Mouse (Mus musculus): ENCODE results near the gene Irgm1. TPM values are rescaled to one million over a fixed set of nuclear protein-coding genes. Genes with fewer than 3 reads are reported as not detected.
A peak's percentile ranks its signal among the peaks of the same experiment; 100 is the strongest.

Irgm1 gene
- total and polyA plus RNA-seq, 3 experiments, result 25.7 to 58.1 (median 49.0) TPM

- dilution Hi-C loops (cut with MboI; ENCODE audit: extremely low pct_ligation_motif_present, extremely low pct_unique_long_range_greater_than_20kb, low sequenced_read_pairs) (no loop called here), in situ Hi-C loops (cut with MboI; ENCODE audit: low pct_ligation_motif_present, low pct_unique_long_range_greater_than_20kb, low sequenced_read_pairs) (loop anchor here (5.0 to 25.0 kb wide), 3 partner anchors 34 to 561 kb away; partner anchors contain the start of genes Olfr1389 and Trim41)
- Histone ChIP-seq H3K9ac (ENCODE audit: insufficient read depth, low read depth) (no peak overlapping the region), H3K36me3 (replicated peaks in 1 of 2; ENCODE audit: control insufficient read depth in 1 of 2, insufficient read depth in 1 of 2, low read length in 1 of 2) (peaks cover 31 to 36% of the 10 kb centered on the region in 2 experiments), H3K27me3 (replicated peaks) (peaks cover 2% of the 10 kb centered on the region), H3K4me2 (ENCODE audit: insufficient read depth, low read depth, poor library complexity, severe bottlenecking) (no peak overlapping the region), H3K4me3 (replicated peaks in 1 of 3; ENCODE audit: low read depth in 2 of 3, low read length in 2 of 3, poor library complexity in 1 of 3) (no peak overlapping the region), H3K79me2 (replicated peaks; ENCODE audit: control insufficient read depth, extremely low read depth, insufficient read depth, poor library complexity, severe bottlenecking) (no peaks in the 10 kb centered on the region), H3K27ac (ENCODE audit: insufficient read depth, low read depth) (no peak overlapping the region), H3K4me1 (ENCODE audit: control insufficient read depth in 1 of 2, insufficient read depth in 2 of 2) (peaks cover 0 to 27% of the 10 kb centered on the region in 2 experiments; a peak in 2 of 4 replicates), H3K9me3 (replicated peaks; ENCODE audit: low read length) (peaks cover 12% of the 10 kb centered on the region)
- no peak for DNase-seq (ENCODE audit: extremely low read depth)
- TF ChIP-seq CTCF (conservative IDR thresholded peaks at IDR 0.05 in 1 of 2, IDR thresholded peaks at IDR 0.05 in 1 of 2; ENCODE audit: low read depth in 2 of 2, low read length in 2 of 2), result peak; percentile 21 to 69; a peak in 2 of 4 replicates
- no peak for TF ChIP-seq HCFC1 (IDR thresholded peaks at IDR 0.05; ENCODE audit: low read depth, low read length)
- TF ChIP-seq E2F4 (IDR thresholded peaks at IDR 0.05; ENCODE audit: insufficient replicate concordance, low read depth, low read length), result no peak
- TF ChIP-seq GABPA (IDR thresholded peaks at IDR 0.05; ENCODE audit: insufficient replicate concordance, low read depth, low read length), result no peak
- no peak for TF ChIP-seq MAFK (IDR thresholded peaks at IDR 0.05; ENCODE audit: insufficient replicate concordance, low read length)
- TF ChIP-seq EP300 (IDR thresholded peaks at IDR 0.05; ENCODE audit: low read length), result no peak
- TF ChIP-seq USF1 (IDR thresholded peaks at IDR 0.05; ENCODE audit: low read depth, low read length), result no peak
- no peak for TF ChIP-seq CHD1 (IDR thresholded peaks at IDR 0.05; ENCODE audit: low read depth, low read length)
- no peak for TF ChIP-seq MYC (IDR thresholded peaks at IDR 0.05; ENCODE audit: low read depth, low read length)
- no peak for TF ChIP-seq CHD2 (IDR thresholded peaks at IDR 0.05; ENCODE audit: low read length)
- no peak for TF ChIP-seq PAX5 (IDR thresholded peaks at IDR 0.05; ENCODE audit: low read length)
- TF ChIP-seq RAD21 (IDR thresholded peaks at IDR 0.05; ENCODE audit: low read depth, low read length), result peak; percentile 77
- no peak for TF ChIP-seq JUN (IDR thresholded peaks at IDR 0.05; ENCODE audit: insufficient read depth, low read depth, low read length)
- TF ChIP-seq ZMIZ1 (IDR thresholded peaks at IDR 0.05; ENCODE audit: low read depth, low read length), result 0 out of 2 replicates have a peak, but pooled peaks have one; percentile 33
- TF ChIP-seq MEF2A (IDR thresholded peaks at IDR 0.05; ENCODE audit: borderline replicate concordance, low read depth, low read length), result no peak
- peak; percentile 59 for TF ChIP-seq SMC3 (IDR thresholded peaks at IDR 0.05; ENCODE audit: low read depth, low read length)
- TF ChIP-seq IRF4 (IDR thresholded peaks at IDR 0.05; ENCODE audit: low read depth, low read length), result no peak
These were observed 20.1 kb downstream of the Irgm1 start for GRCm38 (mm10) chr11:48851270-48851995.

- Histone ChIP-seq H3K27ac (ENCODE audit: insufficient read depth, low read depth) (no peak overlapping the region), H3K9ac (ENCODE audit: insufficient read depth, low read depth) (no peak overlapping the region), H3K4me1 (ENCODE audit: control insufficient read depth in 1 of 2, insufficient read depth in 2 of 2) (peaks cover 3 to 39% of the 10 kb centered on the region in 2 experiments; a peak in 2 of 4 replicates), H3K9me3 (replicated peaks; ENCODE audit: low read length) (peaks cover 12% of the 10 kb centered on the region), H3K79me2 (replicated peaks; ENCODE audit: control insufficient read depth, extremely low read depth, insufficient read depth, poor library complexity, severe bottlenecking) (no peaks in the 10 kb centered on the region), H3K27me3 (replicated peaks) (peaks cover 2% of the 10 kb centered on the region), H3K4me3 (replicated peaks in 1 of 3; ENCODE audit: low read depth in 2 of 3, low read length in 2 of 3, poor library complexity in 1 of 3) (no peak overlapping the region), H3K36me3 (replicated peaks in 1 of 2; ENCODE audit: control insufficient read depth in 1 of 2, insufficient read depth in 1 of 2, low read length in 1 of 2) (peaks cover 36 to 37% of the 10 kb centered on the region in 2 experiments), H3K4me2 (ENCODE audit: insufficient read depth, low read depth, poor library complexity, severe bottlenecking) (no peak overlapping the region)
- no peak for DNase-seq (ENCODE audit: extremely low read depth)
- dilution Hi-C loops (cut with MboI; ENCODE audit: extremely low pct_ligation_motif_present, extremely low pct_unique_long_range_greater_than_20kb, low sequenced_read_pairs) (no loop called here), in situ Hi-C loops (cut with MboI; ENCODE audit: low pct_ligation_motif_present, low pct_unique_long_range_greater_than_20kb, low sequenced_read_pairs) (loop anchor here (5.0 to 25.0 kb wide), 3 partner anchors 33 to 562 kb away; partner anchors contain the start of genes Olfr1389 and Trim41)
- TF ChIP-seq ZMIZ1 (IDR thresholded peaks at IDR 0.05; ENCODE audit: low read depth, low read length) (no peak), ZKSCAN1 (IDR thresholded peaks at IDR 0.05; ENCODE audit: borderline replicate concordance, low read depth, low read length) (no peak), RAD21 (IDR thresholded peaks at IDR 0.05; ENCODE audit: low read depth, low read length) (no peak), USF2 (conservative IDR thresholded peaks at IDR 0.05; ENCODE audit: low read depth, low read length) (no peak), CTCF (conservative IDR thresholded peaks at IDR 0.05 in 1 of 2, IDR thresholded peaks at IDR 0.05 in 1 of 2; ENCODE audit: low read depth in 2 of 2, low read length in 2 of 2) (no peak)
These were observed 21.2 kb downstream of the Irgm1 start for GRCm38 (mm10) chr11:48850240-48850639.

All from CH12.LX (cell line).